Mouse (Mus musculus): ENCODE data around the gene Apoa1.

The Apoa1 gene

GRCm38 (mm10) chr9:46268343-46268873 lies 40.0 kb downstream of the Apoa1 start, which contains the start of gene Apoa5:
Gene Apoa5 (plus strand): TSS chr9:46268633.
- DNase-seq = no peak

- DNase-seq = no peak
Measured at GRCm38 (mm10) chr9:46269125-46269524, 40.7 kb downstream of the Apoa1 start.

- no peak for DNase-seq
Measured at GRCm38 (mm10) chr9:46270782-46271181, 42.4 kb downstream of the Apoa1 start.

GRCm38 (mm10) chr9:46272070-46272469 lies 43.7 kb downstream of the Apoa1 start:
- DNase-seq = no peak

GRCm38 (mm10) chr9:46272677-46273454 lies 44.5 kb downstream of the Apoa1 start, which contains the start of gene Zpr1:
Gene Zpr1 (plus strand): TSS chr9:46273064.
- peak; percentile 89 to 95 for DNase-seq

GRCm38 (mm10) chr9:46274494-46274893 lies 46.1 kb downstream of the Apoa1 start:
- DNase-seq = no peak
